Mouse (Mus musculus) liver, adult 2 months (tissue): ENCODE measurements at regions not wholly inside any gene's neighbourhood (a gene's known extent, or its start where the extent isn't known, plus 50 kb on each side); places are given as distances from the start of the nearest gene placed in this dataset.

ENCODE experiments used
- DNase-seq: peaks from one replicate; pipeline ENCODE4 v3.0.0-alpha.2; 2011; ENCODE audit warnings: low read depth, low spot score; ENCODE audit errors: extremely low read depth
- H3K27ac ChIP-seq: fragments of 200-500 bp; replicated peaks from 2 replicates; pipeline ENCODE4 v1.5.1; 2012; ENCODE audit warnings: low read depth, mild to moderate bottlenecking, control low read depth, inconsistent platforms, low read length; ENCODE audit not compliant: insufficient read depth
- H3K27me3 ChIP-seq: fragments of 200-500 bp; 2 replicates; pipeline ENCODE4 v1.6.1; 2012; ENCODE audit warnings: mild to moderate bottlenecking, moderate library complexity, low read length, inconsistent platforms; ENCODE audit not compliant: control insufficient read depth, insufficient read depth
- H3K36me3 ChIP-seq: fragments of 200-500 bp; 2 replicates; pipeline ENCODE4 v1.6.1; 2012; ENCODE audit warnings: low read length, inconsistent platforms; ENCODE audit not compliant: control insufficient read depth, insufficient read depth
- H3K4me1 ChIP-seq: fragments of 200-500 bp; 2 replicates; pipeline ENCODE4 v1.6.1; 2011; ENCODE audit warnings: low read length; ENCODE audit not compliant: control insufficient read depth, insufficient read depth
- H3K4me3 ChIP-seq: fragments of 200-500 bp; 2 replicates; pipeline ENCODE4 v1.5.1; 2011; ENCODE audit warnings: low read depth, mild to moderate bottlenecking, control low read depth, low read length, moderate library complexity; ENCODE audit not compliant: insufficient read depth
- H3K79me2 ChIP-seq: fragments of 200-500 bp; 2 replicates; pipeline ENCODE4 v1.6.1; 2012; ENCODE audit warnings: inconsistent platforms, mild to moderate bottlenecking, low read length, moderate library complexity; ENCODE audit not compliant: control insufficient read depth, insufficient read depth
- H3K9ac ChIP-seq: fragments of 200-500 bp; 2 replicates; pipeline ENCODE4 v1.6.1; 2012; ENCODE audit warnings: low read depth, mild to moderate bottlenecking, control low read depth, inconsistent platforms, low read length
- CTCF ChIP-seq: fragments of 200-500 bp; IDR thresholded peaks from 2 replicates; pipeline ENCODE4 v1.5.1; 2011; ENCODE audit warnings: low read depth, low read length, control low read depth
- POLR2A ChIP-seq: fragments of 200-500 bp; IDR thresholded peaks from 2 replicates; pipeline ENCODE4 v1.6.1; 2011; ENCODE audit warnings: low read length, control low read depth; ENCODE audit not compliant: insufficient read depth; ENCODE audit errors: extremely low read depth
- WGBS: fragments of 180-500 bp; shearing (Covaris S2); methylation state at CpG from one replicate; pipeline ENCODE4 v1.1.7; 2018; 5-methylcytosine and 5-hydroxymethylcytosine counted together

- Histone ChIP-seq H3K27ac (no peak overlapping the region), H3K4me3 (no peak overlapping the region), H3K36me3 (no peaks in the 10 kb centered on the region), H3K4me1 (no peaks in the 10 kb centered on the region), H3K79me2 (no peaks in the 10 kb centered on the region), H3K27me3 (no peaks in the 10 kb centered on the region), H3K9ac (no peak overlapping the region)
- TF ChIP-seq CTCF = no peak
- TF ChIP-seq POLR2A = no peak
- WGBS = 72% methylated on average over 5 of the region's 5 CpGs
- no peak for DNase-seq
Measured at GRCm38 (mm10) chr1:41822742-41823141, 872.8 kb upstream of the Pou3f3 start.

- no peak overlapping the region for H3K4me3 ChIP-seq
- H3K4me1 ChIP-seq = no peaks in the 10 kb centered on the region
- H3K36me3 ChIP-seq = no peaks in the 10 kb centered on the region
- no peak overlapping the region for H3K27ac ChIP-seq
- no peaks in the 10 kb centered on the region for H3K27me3 ChIP-seq
- 75% methylated on average over 4 of the region's 4 CpGs for WGBS
- no peaks in the 10 kb centered on the region for H3K79me2 ChIP-seq
- no peak for DNase-seq
- H3K9ac ChIP-seq = no peak overlapping the region
- TF ChIP-seq POLR2A = no peak
- TF ChIP-seq CTCF = no peak
Measured at GRCm38 (mm10) chr1:41825223-41825622, 870.3 kb upstream of the Pou3f3 start.

- H3K9ac ChIP-seq = no peak overlapping the region
- no peak for DNase-seq
- TF ChIP-seq CTCF (no peak), POLR2A (no peak)
- no peak overlapping the region for H3K27ac ChIP-seq
- no peaks in the 10 kb centered on the region for H3K79me2 ChIP-seq
- H3K27me3 ChIP-seq = no peaks in the 10 kb centered on the region
- WGBS = 70% methylated on average over 2 of the region's 2 CpGs
- no peaks in the 10 kb centered on the region for H3K4me1 ChIP-seq
- H3K36me3 ChIP-seq = no peaks in the 10 kb centered on the region
- H3K4me3 ChIP-seq = no peak overlapping the region
Measured at GRCm38 (mm10) chr1:41831641-41832040, 863.9 kb upstream of the Pou3f3 start.
